Mouse (Mus musculus) liver, adult (tissue): ENCODE data around the gene Tmigd3.

ENCODE experiments used
- GATA4 ChIP-seq: IDR thresholded peaks from 2 replicates; pipeline ENCODE4 v1.6.1; 2014; ENCODE audit warnings: mild to moderate bottlenecking, low read length; ENCODE audit not compliant: insufficient replicate concordance

The Tmigd3 gene

DNA sequence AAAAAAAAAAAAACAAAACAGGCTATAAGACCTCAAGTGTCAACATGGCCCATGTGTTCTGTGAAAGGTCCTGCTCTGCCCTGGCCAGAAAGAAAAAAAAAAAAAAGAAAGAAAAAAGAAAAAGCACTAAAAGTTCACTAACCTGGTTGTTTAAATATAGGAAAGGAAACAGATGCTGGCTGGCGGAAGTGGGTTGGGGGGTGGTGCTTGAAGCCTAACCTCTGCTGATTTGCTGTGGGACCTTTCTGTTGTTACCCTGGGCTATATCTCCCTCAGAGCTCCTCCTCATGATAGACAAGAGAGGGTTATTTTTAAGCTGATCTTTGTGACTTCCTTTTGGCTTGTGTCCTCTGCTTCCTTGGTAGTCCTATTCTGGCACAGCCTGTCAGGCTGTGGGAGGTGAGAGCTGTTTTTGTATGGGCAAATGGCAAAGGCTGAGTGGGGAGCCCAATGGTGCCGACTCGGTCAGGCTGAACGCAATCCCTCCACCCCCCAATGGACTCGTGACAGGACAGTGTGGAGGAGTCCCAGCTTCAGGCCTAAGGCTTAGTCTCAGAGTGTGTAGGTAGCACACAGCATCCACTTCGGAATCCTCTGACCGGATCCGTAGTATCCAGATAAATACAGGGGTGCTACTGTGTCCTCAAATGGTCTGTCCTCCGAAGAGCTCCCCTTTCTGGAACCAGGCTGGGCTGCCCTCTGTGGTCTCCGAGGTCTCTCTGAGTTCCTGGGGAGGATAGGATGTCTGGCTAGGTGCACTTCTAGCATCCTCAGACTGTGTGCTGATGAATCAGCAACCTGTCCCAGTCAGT, 21.3 kb downstream of the Tmigd3 start:
- TF ChIP-seq GATA4, result peak; percentile 85

DNA sequence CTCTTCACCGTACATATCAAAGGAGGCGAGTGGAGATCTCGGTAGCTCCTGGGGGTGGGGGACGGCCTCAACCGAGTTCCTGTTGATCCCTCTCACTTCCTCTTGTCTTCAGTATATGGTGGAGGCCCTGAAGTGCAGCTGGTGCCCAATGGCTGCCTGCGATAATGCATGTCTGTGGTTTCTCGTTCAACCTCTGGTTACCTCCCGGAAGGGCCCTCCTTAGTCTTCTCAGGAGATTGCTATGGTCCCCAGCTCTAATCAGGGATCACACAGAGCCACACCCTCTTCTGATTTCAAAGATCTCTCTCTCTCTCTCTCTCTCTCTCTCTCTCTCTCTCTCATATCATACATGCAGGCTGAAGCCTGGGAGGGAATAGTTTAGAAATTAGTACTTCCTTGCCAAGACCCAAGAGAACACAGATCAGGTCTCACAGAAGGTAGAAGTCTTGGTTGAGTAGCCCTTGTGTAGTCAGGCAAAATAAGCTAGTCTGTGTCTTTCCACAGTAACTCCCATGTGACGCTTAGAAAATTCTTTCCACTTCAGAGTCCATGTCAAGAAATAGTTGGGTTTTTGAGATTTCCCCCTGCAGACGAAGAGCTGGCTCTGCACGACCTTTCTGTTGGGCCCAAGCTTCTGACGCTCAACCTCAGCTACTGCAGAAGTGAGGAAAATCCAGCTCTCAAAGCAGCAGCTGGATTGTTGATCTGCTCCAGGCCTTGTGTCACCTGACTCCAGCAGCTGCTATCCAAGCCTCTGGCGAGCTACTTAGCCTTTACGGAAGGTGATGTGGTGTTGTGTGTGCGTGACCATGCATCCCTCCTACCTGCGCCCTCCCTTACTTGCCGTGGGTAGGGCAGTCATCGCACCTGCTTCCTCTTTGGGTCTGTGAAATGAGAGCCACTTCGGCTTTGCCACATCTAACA, 22.1 kb downstream of the Tmigd3 start:
- no peak for TF ChIP-seq GATA4

DNA sequence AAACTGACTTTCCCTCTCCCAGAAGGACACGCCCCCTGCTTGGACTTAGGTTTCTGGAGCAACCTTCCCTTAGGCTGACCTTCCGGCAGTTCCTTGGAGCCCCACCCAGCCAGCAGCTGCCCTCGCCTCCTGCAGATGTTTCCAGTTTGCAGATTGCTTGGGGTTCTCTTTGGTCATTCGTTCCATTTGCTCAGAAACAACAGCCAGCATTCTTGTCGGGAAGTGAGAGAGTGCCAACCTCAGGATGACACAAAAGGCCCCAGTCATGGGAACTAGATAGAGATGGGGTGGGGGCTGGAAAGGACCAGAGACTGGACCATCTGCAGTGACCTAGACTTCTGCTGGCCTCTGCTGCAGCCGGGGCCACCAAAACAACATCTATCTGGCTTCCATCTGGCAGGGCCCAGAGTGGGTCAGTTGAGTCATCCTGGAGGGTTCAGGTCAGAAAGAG, 23.3 kb downstream of the Tmigd3 start:
- TF ChIP-seq GATA4, result no peak

- TF ChIP-seq GATA4, result peak; percentile 16; the same call in 1 of the 2 replicates
Measured at GRCm38 (mm10) chr3:105894601-105895592, 24.2 kb downstream of the Tmigd3 start.

- no peak for TF ChIP-seq GATA4
Measured at GRCm38 (mm10) chr3:105896811-105897210, 26.1 kb downstream of the Tmigd3 start.

GRCm38 (mm10) chr3:105898325-105898724, 27.6 kb downstream of the Tmigd3 start:
- no peak for TF ChIP-seq GATA4

DNA sequence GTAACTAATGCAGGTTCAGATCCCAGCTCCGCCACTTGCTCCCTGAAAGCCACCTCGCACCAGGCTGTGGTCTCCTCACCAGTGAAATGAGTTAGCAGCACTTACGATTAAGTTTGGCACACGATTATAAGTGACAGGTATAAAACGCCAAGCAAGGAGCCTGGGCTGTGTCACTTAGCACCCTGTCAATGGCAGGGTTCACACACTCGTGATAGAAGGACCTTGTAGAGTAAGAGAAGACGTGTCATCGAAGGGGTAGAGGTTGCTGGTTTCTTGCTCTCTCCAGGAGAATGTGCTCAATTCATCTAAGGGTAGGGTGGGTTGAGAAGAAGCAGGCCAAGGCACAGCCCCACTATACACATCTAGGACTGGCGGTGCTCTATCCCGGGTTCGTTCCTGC, 28.2 kb downstream of the Tmigd3 start:
- no peak for TF ChIP-seq GATA4

- TF ChIP-seq GATA4, result no peak
Measured at GRCm38 (mm10) chr3:105899394-105900147, 28.9 kb downstream of the Tmigd3 start.

GRCm38 (mm10) chr3:105900266-105900665, 29.6 kb downstream of the Tmigd3 start:
- TF ChIP-seq GATA4, result no peak

DNA sequence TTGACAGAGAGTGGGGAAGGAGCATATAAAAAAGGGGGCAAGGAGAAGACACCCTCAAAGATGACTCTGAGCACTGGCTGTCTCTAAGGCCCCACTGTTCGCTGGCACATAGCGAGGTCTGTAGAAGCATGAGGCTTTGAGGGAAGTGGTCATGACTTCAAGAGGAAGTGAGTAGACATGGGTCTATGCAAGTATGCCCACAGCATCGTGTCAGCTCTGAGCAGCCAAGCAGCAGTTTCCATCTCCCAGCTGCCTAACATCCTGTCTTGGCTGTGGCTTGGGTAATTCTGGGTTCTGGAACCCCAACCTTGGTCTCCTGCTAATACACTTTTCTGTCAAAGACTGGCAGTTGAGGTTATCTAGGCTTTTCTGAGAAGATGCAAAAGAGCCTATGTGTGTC, 30.0 kb downstream of the Tmigd3 start:
- TF ChIP-seq GATA4, result no peak

GRCm38 (mm10) chr3:105901468-105901867, 30.8 kb downstream of the Tmigd3 start:
- no peak for TF ChIP-seq GATA4

GRCm38 (mm10) chr3:105904213-105904612, 33.5 kb downstream of the Tmigd3 start:
- TF ChIP-seq GATA4, result no peak

GRCm38 (mm10) chr3:105904721-105905120, 34.0 kb downstream of the Tmigd3 start:
- no peak for TF ChIP-seq GATA4
